Mouse (Mus musculus) megakaryocyte, embryonic 14.5 days (primary cell): ENCODE measurements around the gene Cd3e.

Experiments used
- FLI1 ChIP-seq: IDR thresholded peaks from 2 replicates; pipeline ENCODE4 v1.6.1; 2012; ENCODE audit warnings: low read length, inconsistent platforms, mixed read lengths
- GATA1 ChIP-seq: IDR thresholded peaks from 3 replicates; pipeline ENCODE4 v1.6.1; 2012; ENCODE audit warnings: mixed read lengths, low read length, inconsistent platforms, borderline replicate concordance

DNA sequence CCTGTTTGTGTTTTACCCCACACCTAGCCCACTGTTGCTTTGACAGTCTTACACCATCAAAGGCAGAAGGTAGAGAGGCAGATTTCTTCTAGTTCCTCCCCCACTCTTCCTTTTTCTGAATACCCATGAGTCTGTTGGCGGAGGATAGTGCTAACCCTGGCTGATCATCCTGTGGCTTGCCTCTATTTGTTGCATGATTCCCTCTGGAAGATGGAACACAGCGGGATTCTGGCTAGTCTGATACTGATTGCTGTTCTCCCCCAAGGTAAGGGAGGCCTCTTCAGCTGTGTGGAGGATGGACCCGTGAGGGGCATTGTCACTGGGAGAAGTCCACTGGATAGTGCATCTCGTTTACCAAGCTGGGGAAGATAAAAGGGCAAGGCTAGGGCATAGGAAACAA lies 27.8 kb downstream of the Cd3e start, which contains the start of gene Cd3d:
- TF ChIP-seq GATA1 = no peak
- TF ChIP-seq FLI1 = no peak
